Mouse (Mus musculus): ENCODE results near the gene Bpifa5. TPM values are rescaled to one million over a fixed set of nuclear protein-coding genes. Genes with fewer than 3 reads are reported as not detected.
"Not testable (repeated sequence)": the region's sequence is repeated elsewhere in the genome, so short reads cannot be mapped to it uniquely, and the experiment has no call there.

Bpifa5 gene
- not detected for polyA plus RNA-seq (2021)

DNA sequence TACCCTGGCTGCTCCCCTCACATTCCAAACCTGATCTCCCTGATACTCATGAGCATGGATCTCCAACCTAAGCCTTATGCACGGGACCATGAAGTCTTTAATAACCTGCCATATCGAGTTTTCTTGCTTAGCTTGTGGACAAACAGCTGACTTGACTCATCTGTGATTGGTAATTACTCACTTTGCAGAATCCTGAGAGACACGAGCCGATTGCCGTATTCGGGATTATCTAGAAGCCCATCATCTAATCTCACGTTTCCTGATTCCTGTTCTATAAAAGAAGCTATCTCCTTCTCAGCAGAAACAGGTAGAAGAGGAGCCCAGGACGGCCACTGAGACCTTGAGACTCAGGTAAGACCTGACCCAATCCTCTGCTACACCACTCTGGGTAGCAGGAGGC is at the start of gene Bpifa5:
TSS of gene Bpifa5 (plus strand) at position 301 of the 400 bp plus-strand sequence.
- TF ChIP-seq CTCF (IDR thresholded peaks at IDR 0.05): no peak
- DNase-seq (ENCODE audit: low read depth, low spot score): no peak
- CTCF ChIA-PET: no interaction called here
- in situ Hi-C loops (cut with MboI; ENCODE audit: low pct_unique_long_range_greater_than_20kb): no loop called here
- H3K27me3 ChIP-seq: no peaks in the 10 kb centered on the region
- POLR2A ChIA-PET: no interaction called here
- no peak for ATAC-seq

DNA sequence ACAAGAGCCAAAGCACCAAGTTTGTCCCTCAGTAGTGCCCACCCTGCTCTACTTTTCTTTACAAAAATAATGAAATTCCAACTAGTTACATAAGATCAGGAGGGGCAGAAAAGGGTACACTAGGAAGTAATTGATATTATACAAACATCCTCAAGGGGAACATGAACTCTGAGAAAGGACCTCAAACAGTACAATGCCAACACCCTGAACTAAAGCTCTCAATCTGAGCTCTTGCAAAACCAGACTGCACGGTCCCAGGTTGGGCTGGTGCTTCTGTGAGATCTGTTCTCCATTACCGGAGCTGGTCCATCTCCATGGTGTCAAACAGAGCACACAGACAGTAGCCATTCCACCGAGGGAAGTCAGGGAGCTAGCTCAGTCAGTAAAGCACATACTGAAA is 45.0 kb upstream of the Bpifa5 start:
- in situ Hi-C loops (cut with MboI; ENCODE audit: low pct_unique_long_range_greater_than_20kb): no loop called here
- ATAC-seq (no peak), DNase-seq (ENCODE audit: low read depth, low spot score) (no peak)
- no peak for TF ChIP-seq CTCF (IDR thresholded peaks at IDR 0.05)
- POLR2A ChIA-PET: no interaction called here
- H3K27me3 ChIP-seq: peaks cover 9% of the 10 kb centered on the region
- CTCF ChIA-PET: no interaction called here

DNA sequence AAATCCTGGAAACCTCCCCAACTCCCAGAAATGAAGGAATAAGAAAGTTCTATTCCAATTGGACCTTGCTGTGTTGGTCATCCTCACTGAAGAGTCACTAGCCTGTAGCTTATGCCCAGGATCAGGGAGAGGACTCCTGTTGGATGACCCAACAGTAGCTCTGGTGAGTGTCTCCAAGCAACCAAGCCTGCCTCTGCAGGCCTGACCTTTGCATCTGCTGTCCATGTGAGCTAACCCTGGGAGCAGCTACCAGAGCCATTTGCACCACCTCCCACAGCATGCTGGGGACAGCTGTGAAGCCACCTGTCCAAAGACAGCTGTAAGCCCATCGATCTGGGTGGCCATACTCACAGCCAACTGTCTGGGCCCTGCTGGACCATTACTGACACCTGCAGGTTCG is 32.3 kb upstream of the Bpifa5 start, which contains the start of gene Bpifa3:
TSS of gene Bpifa3 (plus strand) at position 217 of the 400 bp plus-strand sequence.
- ATAC-seq: no peak
- in situ Hi-C loops (cut with MboI; ENCODE audit: low pct_unique_long_range_greater_than_20kb): no loop called here
- no peak for TF ChIP-seq CTCF (IDR thresholded peaks at IDR 0.05)

DNA sequence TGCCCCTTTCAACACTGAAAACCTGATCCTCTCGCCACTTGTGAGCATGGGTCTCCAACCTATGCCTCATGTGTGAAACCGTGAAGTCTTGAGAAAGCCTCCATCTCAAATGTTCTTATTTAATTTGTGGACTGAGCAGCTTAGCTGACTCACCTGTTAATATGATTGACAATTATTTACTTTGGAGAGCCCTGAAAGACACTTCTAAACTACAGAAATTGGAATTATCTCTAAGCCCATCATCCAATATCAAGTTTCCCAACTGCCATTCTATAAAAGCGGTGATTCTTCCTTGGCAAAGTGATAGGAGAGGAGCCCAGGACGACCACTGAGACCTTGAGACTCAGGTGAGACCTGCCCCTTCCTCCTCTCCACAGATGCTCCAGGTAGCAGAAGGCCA is 19.8 kb upstream of the Bpifa5 start, which contains the start of gene Bpifa1:
TSS of gene Bpifa1 (plus strand) at position 301 of the 400 bp plus-strand sequence.
- CTCF ChIA-PET: no interaction called here

More for the DNA sequence above, 32.3 kb upstream of the Bpifa5 start, which contains the start of gene Bpifa3:
- no peaks in the 10 kb centered on the region for H3K27me3 ChIP-seq
- CTCF ChIA-PET: no interaction called here
- no peak for DNase-seq (ENCODE audit: low read depth, low spot score)
- POLR2A ChIA-PET: no interaction called here

DNA sequence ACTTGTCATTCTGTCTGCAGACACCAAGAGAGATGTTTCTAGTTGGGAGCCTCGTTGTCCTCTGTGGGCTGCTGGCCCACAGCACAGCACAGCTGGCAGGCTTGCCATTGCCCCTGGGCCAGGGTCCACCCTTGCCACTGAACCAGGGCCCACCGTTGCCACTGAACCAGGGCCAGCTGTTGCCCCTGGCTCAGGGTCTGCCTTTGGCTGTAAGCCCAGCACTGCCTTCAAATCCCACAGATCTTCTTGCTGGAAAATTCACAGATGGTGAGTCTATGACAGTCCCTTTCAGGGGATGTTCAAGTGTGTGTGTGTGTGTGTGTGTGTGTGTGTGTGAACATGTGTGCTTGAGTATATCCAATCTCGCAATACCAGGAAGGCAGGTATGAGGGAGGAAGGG is 18.7 kb upstream of the Bpifa5 start:
- no peak for TF ChIP-seq CTCF (IDR thresholded peaks at IDR 0.05)
- ChIA-PET POLR2A (no interaction called here), CTCF (no interaction called here)
- ATAC-seq (no peak), DNase-seq (ENCODE audit: low read depth, low spot score) (no peak)
- H3K27me3 ChIP-seq: no peaks in the 10 kb centered on the region
- in situ Hi-C loops (cut with MboI; ENCODE audit: low pct_unique_long_range_greater_than_20kb): no loop called here

More for the DNA sequence above, 19.8 kb upstream of the Bpifa5 start, which contains the start of gene Bpifa1:
- no peak for ATAC-seq
- DNase-seq (ENCODE audit: low read depth, low spot score): no peak
- in situ Hi-C loops (cut with MboI; ENCODE audit: low pct_unique_long_range_greater_than_20kb): no loop called here
- POLR2A ChIA-PET: no interaction called here
- TF ChIP-seq CTCF (IDR thresholded peaks at IDR 0.05): no peak
- H3K27me3 ChIP-seq: no peaks in the 10 kb centered on the region

DNA sequence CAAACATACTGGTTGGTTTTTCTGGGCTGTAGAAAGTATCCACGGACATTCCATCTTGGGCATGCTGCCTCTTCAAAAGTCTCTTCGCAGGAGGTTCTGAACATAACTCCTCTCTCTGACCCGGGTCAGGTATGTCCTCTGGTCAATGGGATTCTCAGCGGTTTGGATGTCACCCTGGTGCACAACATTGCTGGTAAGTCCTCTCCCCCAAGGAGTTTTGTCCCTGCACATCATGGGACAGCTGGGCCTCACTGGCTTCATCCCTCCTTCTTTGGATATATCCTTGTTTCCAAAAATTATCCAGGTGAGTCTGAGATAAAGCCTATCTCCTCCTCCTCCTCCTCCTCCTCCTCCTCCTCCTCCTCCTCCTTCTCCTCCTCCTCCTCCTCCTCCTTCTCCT is 14.9 kb upstream of the Bpifa5 start:
- in situ Hi-C loops (cut with MboI; ENCODE audit: low pct_unique_long_range_greater_than_20kb): no loop called here

DNA sequence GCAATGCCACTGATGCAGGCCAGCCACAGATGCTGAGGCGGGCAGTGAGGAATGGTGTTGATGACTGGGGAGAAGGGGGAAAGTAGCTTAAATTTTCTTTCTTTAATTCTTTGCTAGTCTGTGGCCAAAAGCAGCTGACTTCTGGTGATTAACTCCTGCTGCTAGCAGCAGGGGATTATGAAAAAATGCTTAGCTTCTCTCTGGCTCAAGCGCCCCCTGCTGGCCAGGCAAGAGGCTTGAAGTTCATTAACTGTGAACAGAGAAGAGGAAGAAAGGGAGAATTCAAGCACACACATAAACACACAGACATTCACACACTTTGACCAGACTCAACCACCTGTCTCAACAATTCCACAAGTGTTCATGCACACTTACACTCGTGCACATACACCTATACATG is 4.0 kb upstream of the Bpifa5 start:
- peak; percentile 70 for TF ChIP-seq CTCF (IDR thresholded peaks at IDR 0.05)
- DNase-seq (ENCODE audit: low read depth, low spot score) (peak; percentile 4), ATAC-seq (no peak)
- in situ Hi-C loops (cut with MboI; ENCODE audit: low pct_unique_long_range_greater_than_20kb): no loop called here
- H3K27me3 ChIP-seq: no peaks in the 10 kb centered on the region
- CTCF ChIA-PET: interaction anchor here (1.1 kb wide), 1 partner anchor 13 kb away, joined by 3 read pairs; no protein-coding TSS in a partner anchor
- POLR2A ChIA-PET: no interaction called here

More for the DNA sequence above, 14.9 kb upstream of the Bpifa5 start:
- H3K27me3 ChIP-seq: no peaks in the 10 kb centered on the region
- POLR2A ChIA-PET: no interaction called here
- CTCF ChIA-PET: no interaction called here
- ATAC-seq (no peak), DNase-seq (ENCODE audit: low read depth, low spot score) (no peak)
- TF ChIP-seq CTCF (IDR thresholded peaks at IDR 0.05): no peak

DNA sequence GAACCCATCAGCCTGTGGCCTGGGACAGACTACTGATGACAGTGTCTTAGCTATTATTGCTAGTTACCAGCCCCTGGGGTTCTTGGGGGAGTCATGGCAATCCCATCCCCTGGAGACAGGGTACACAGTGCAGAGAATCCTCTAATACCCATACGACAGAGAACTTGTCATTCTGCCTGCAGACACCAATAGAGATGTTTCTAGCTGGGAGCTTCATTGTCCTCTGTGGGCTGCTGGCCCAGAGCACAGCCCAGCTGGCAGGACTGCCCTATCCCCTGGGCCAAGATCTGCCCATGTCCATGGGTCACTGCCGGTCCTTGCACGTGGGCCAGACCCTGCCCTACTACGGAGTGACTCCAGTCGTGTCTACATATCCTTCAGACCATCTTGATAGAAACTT is 899 bp downstream of the Bpifa5 start:
- TF ChIP-seq CTCF (IDR thresholded peaks at IDR 0.05): no peak
- H3K27me3 ChIP-seq: no peaks in the 10 kb centered on the region
- ChIA-PET CTCF (no interaction called here), POLR2A (interaction anchor here (0.6 kb wide), 1 partner anchor 69 kb away, joined by 4 read pairs; no protein-coding TSS in a partner anchor)
- DNase-seq (ENCODE audit: low read depth, low spot score) (no peak), ATAC-seq (no peak)
- in situ Hi-C loops (cut with MboI; ENCODE audit: low pct_unique_long_range_greater_than_20kb): no loop called here

DNA sequence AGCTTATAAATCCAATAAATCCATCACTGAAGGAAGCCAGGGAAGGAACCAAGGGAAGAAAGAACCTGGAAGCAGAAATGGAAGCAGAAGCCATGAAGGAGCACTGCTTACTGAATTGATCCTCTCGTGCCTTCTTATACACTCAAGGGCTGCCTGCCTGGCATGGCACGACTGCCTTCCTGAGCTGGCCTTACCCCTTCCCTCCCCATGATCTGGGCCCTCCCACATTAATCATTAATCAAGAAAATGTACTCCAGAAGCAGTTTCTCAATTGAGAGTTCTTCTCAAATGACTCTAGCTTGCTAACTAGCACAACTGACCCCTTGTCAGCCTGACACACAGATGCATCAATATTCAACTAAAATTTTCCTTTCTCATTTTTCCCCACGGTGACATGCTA is 6.8 kb downstream of the Bpifa5 start:
- in situ Hi-C loops (cut with MboI; ENCODE audit: low pct_unique_long_range_greater_than_20kb): no loop called here
- no peak for TF ChIP-seq CTCF (IDR thresholded peaks at IDR 0.05)
- ATAC-seq (no peak), DNase-seq (ENCODE audit: low read depth, low spot score) (no peak)
- H3K27me3 ChIP-seq: no peaks in the 10 kb centered on the region
- ChIA-PET CTCF (interaction anchor here (0.7 kb wide), 1 partner anchor 10 kb away, joined by 3 read pairs; no protein-coding TSS in a partner anchor), POLR2A (no interaction called here)

DNA sequence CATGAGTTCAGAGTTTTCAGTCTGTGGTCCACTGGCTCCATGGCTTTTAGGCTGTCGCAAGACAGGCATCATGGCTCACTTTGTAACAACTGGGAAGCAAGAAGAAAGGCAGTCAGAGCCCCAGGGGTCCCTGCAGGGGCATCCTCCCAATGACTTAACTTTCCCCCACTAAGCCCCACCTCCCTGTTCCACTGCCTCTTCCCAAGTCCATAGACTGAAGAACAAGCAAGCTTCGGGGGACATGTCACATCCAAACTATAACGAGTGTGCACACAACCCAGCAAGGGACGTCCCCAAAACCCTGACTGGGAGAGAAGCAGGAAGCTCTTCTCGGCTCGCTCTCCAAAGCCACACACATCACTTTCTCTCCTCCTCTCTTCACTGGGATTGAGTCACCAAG is 9.2 kb downstream of the Bpifa5 start:
- DNase-seq (ENCODE audit: low read depth, low spot score): no peak
- TF ChIP-seq CTCF (IDR thresholded peaks at IDR 0.05): no peak
- no peaks in the 10 kb centered on the region for H3K27me3 ChIP-seq
- ChIA-PET CTCF (interaction anchor here (1.0 kb wide), 1 partner anchor 13 kb away, joined by 3 read pairs; no protein-coding TSS in a partner anchor), POLR2A (no interaction called here)
- in situ Hi-C loops (cut with MboI; ENCODE audit: low pct_unique_long_range_greater_than_20kb): no loop called here
- no peak for ATAC-seq

DNA sequence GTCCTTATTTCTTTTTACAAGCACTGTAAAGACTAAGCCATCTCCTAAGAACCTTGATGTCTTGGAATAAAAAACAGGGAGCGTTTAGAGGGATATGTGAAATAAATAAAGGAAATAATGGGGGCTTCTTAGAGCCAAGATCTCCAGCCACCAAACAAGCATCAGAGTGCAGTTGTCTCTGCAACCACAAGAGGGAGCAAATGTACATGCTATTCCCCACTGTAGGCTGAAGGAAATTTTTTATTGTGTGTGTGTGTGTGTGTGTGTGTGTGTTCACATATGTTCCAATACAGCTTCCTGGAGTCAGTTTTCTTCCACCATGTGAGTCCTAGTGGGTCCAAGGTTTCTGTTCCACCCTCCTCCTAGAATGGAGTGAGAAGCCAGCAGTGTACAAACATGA is 10.9 kb downstream of the Bpifa5 start:
- CTCF ChIA-PET: no interaction called here
- H3K27me3 ChIP-seq: no peaks in the 10 kb centered on the region
- no peak for ATAC-seq
- TF ChIP-seq CTCF (IDR thresholded peaks at IDR 0.05): peak; percentile 71
- in situ Hi-C loops (cut with MboI; ENCODE audit: low pct_unique_long_range_greater_than_20kb): no loop called here
- no peak for DNase-seq (ENCODE audit: low read depth, low spot score)
- POLR2A ChIA-PET: no interaction called here

DNA sequence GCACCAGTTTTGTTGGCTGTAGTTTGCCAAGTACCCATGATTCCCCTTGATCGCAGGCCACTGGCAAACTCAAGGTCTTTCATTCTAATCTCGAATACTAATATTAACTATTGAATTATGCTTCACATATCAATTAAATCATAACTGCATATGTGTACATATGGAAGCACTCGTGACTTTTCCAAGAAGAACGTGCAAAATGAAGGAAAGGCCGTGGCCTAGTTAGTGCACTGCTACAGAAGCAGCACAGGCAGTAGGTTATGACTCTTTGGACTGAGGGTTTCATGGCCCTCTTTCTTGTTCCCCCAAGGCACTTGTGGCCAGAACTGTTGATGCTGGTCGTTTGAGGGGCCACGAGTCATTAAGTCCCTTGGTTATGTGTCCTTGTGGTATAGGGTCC is 19.5 kb downstream of the Bpifa5 start:
- CTCF ChIA-PET; ATAC-seq; DNase-seq (ENCODE audit: low read depth, low spot score); H3K27me3 ChIP-seq; in situ Hi-C loops (cut with MboI; ENCODE audit: low pct_unique_long_range_greater_than_20kb); POLR2A ChIA-PET: not testable (repeated sequence)

DNA sequence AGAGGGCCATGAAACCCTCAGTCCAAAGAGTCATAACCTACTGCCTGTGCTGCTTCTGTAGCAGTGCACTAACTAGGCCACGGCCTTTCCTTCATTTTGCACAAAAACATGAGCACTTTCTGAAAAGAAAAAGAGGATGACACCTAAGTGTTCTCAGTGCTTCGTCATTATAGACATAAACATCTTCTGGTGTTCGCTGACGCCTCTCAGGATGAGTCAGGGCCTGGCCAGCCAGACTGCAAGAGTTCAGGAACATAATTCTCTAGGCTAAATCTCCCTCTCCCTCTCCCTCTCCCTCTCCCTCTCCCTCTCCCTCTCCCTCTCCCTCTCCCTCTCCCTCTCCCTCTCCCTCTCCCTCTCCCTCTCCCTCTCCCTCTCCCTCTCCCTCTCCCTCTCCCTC is 20.7 kb downstream of the Bpifa5 start:
- CTCF ChIA-PET: not testable (repeated sequence)

More for the DNA sequence above, 20.7 kb downstream of the Bpifa5 start:
- in situ Hi-C loops (cut with MboI; ENCODE audit: low pct_unique_long_range_greater_than_20kb); ATAC-seq; H3K27me3 ChIP-seq; POLR2A ChIA-PET; DNase-seq (ENCODE audit: low read depth, low spot score): not testable (repeated sequence)

All from Patski (cell line).